Mouse (Mus musculus) activated CD4-positive, CD25-positive, alpha-beta regulatory T cell (primary cell): ENCODE data around the gene Il13ra1. TPM values are rescaled to one million over a fixed set of nuclear protein-coding genes. Genes with fewer than 3 reads are reported as not detected.

Source experiments
- polyA plus RNA-seq, 2 experiments: library from polyadenylated mRNA; unstranded; fragments of 100-300 nt; shearing (Covaris generic); gene quantifications; one replicate each; pipeline ENCODE4 v1.2.1; 2017

The Il13ra1 gene
- polyA plus RNA-seq = 1 to 10 TPM in 1 of 2 experiments, under 1 TPM in 1; 0.95 to 2.2 TPM

GRCm38 (mm10) chrX:36111622-36112421 is at the start of gene Il13ra1:
Gene Il13ra1, plus strand, starts transcription at chrX:36112110.

GRCm38 (mm10) chrX:36195736-36196525 is 84.0 kb downstream of the Il13ra1 start, which contains the start of gene Zcchc12:
Gene Zcchc12, plus strand, starts transcription at chrX:36195904.

Other genes with a start within 250 kb of the Il13ra1 start
- gene Dock11, start 223.3 kb upstream of the Il13ra1 start, polyA plus RNA-seq = 10 to 100 TPM; 67.1 to 89.6 TPM
- gene Zcchc12, start 83.8 kb downstream of the Il13ra1 start, polyA plus RNA-seq = under 1 TPM in 1 of 2 experiments, not detected in 1; 0.77 TPM
- gene Lonrf3, start 216.2 kb downstream of the Il13ra1 start, polyA plus RNA-seq = under 1 TPM in 1 of 2 experiments, not detected in 1; 0.21 TPM